Mouse (Mus musculus): ENCODE results near the gene Itgbl1. TPM values are rescaled to one million over a fixed set of nuclear protein-coding genes. Genes with fewer than 3 reads are reported as not detected.

Gene Itgbl1
- polyA plus RNA-seq, 1 experiment from 2014 or later = 4.1 TPM

- no peak overlapping the region for H3K4me3 ChIP-seq
- 78% methylated on average over 1 of the region's 1 CpGs for WGBS
- no peak for ATAC-seq (replicated peaks)
These were observed 99.8 kb downstream of the Itgbl1 start for GRCm38 (mm10) chr14:123759534-123759933.

GRCm38 (mm10) chr14:123760079-123760478, 100.3 kb downstream of the Itgbl1 start:
- no peaks in the 10 kb centered on the region for H3K9me3 ChIP-seq
- no peak overlapping the region for H3K4me3 ChIP-seq
- no peak for ATAC-seq (replicated peaks)
- H3K27ac ChIP-seq = no peak overlapping the region
- no peak overlapping the region for H3K4me2 ChIP-seq
- H3K36me3 ChIP-seq (replicated peaks) = no peaks in the 10 kb centered on the region
- no peaks in the 10 kb centered on the region for H3K4me1 ChIP-seq
- H3K27me3 ChIP-seq (replicated peaks) = no peaks in the 10 kb centered on the region
- H3K9ac ChIP-seq = no peak overlapping the region
- WGBS = 87% methylated on average over 4 of the region's 4 CpGs

More at GRCm38 (mm10) chr14:123759534-123759933, 99.8 kb downstream of the Itgbl1 start:
- no peaks in the 10 kb centered on the region for H3K4me1 ChIP-seq
- no peaks in the 10 kb centered on the region for H3K9me3 ChIP-seq
- H3K27me3 ChIP-seq (replicated peaks) = no peaks in the 10 kb centered on the region
- no peaks in the 10 kb centered on the region for H3K36me3 ChIP-seq (replicated peaks)
- H3K27ac ChIP-seq = no peak overlapping the region
- no peak overlapping the region for H3K9ac ChIP-seq
- H3K4me2 ChIP-seq = no peak overlapping the region

- Histone ChIP-seq H3K4me1 (no peaks in the 10 kb centered on the region), H3K9me3 (no peaks in the 10 kb centered on the region), H3K4me2 (no peak overlapping the region), H3K36me3 (replicated peaks) (no peaks in the 10 kb centered on the region), H3K4me3 (no peak overlapping the region), H3K27me3 (replicated peaks) (no peaks in the 10 kb centered on the region), H3K9ac (no peak overlapping the region), H3K27ac (no peak overlapping the region)
- no peak for ATAC-seq (replicated peaks)
These were observed 142.0 kb downstream of the Itgbl1 start for GRCm38 (mm10) chr14:123801744-123802143.

GRCm38 (mm10) chr14:123837662-123838061, 177.9 kb downstream of the Itgbl1 start:
- H3K27me3 ChIP-seq (replicated peaks) = no peaks in the 10 kb centered on the region
- H3K4me1 ChIP-seq = no peaks in the 10 kb centered on the region
- H3K9ac ChIP-seq = no peak overlapping the region
- no peak overlapping the region for H3K4me3 ChIP-seq
- WGBS = 85% methylated on average over 5 of the region's 5 CpGs
- no peak overlapping the region for H3K4me2 ChIP-seq
- H3K27ac ChIP-seq = no peak overlapping the region
- ATAC-seq (replicated peaks) = no peak
- H3K9me3 ChIP-seq = no peaks in the 10 kb centered on the region
- H3K36me3 ChIP-seq (replicated peaks) = no peaks in the 10 kb centered on the region

GRCm38 (mm10) chr14:123843675-123844425, 184.1 kb downstream of the Itgbl1 start:
- Histone ChIP-seq H3K4me2 (no peak overlapping the region), H3K4me1 (no peaks in the 10 kb centered on the region), H3K27ac (no peak overlapping the region), H3K36me3 (replicated peaks) (no peaks in the 10 kb centered on the region), H3K9me3 (no peaks in the 10 kb centered on the region), H3K4me3 (no peak overlapping the region), H3K9ac (no peak overlapping the region), H3K27me3 (replicated peaks) (no peaks in the 10 kb centered on the region)
- WGBS = 53% methylated on average over 8 of the region's 8 CpGs
- peak; percentile 84 for ATAC-seq (replicated peaks)

- H3K36me3 ChIP-seq (replicated peaks) = no peaks in the 10 kb centered on the region
- no peaks in the 10 kb centered on the region; the same call in 1 of the 2 replicates for H3K4me1 ChIP-seq
- H3K4me2 ChIP-seq = no peak overlapping the region
- H3K27ac ChIP-seq = no peak overlapping the region
- H3K9ac ChIP-seq = no peak overlapping the region
- H3K27me3 ChIP-seq (replicated peaks) = no peaks in the 10 kb centered on the region
- no peak overlapping the region for H3K4me3 ChIP-seq
- WGBS = 84% methylated on average over 1 of the region's 1 CpGs
- ATAC-seq (replicated peaks) = no peak
- H3K9me3 ChIP-seq = no peaks in the 10 kb centered on the region
These were observed 204.8 kb downstream of the Itgbl1 start for GRCm38 (mm10) chr14:123864531-123864930.

- Histone ChIP-seq H3K4me3 (no peak overlapping the region), H3K27me3 (replicated peaks) (no peaks in the 10 kb centered on the region), H3K27ac (no peak overlapping the region), H3K4me2 (no peak overlapping the region), H3K9me3 (no peaks in the 10 kb centered on the region), H3K4me1 (no peaks in the 10 kb centered on the region; the same call in 1 of the 2 replicates), H3K9ac (no peak overlapping the region), H3K36me3 (replicated peaks) (no peaks in the 10 kb centered on the region)
- 17% methylated on average over 6 of the region's 6 CpGs for WGBS
- ATAC-seq (replicated peaks) = no peak
These were observed 206.3 kb downstream of the Itgbl1 start for GRCm38 (mm10) chr14:123865779-123866726.

GRCm38 (mm10) chr14:123927903-123928302, 268.1 kb downstream of the Itgbl1 start:
- Histone ChIP-seq H3K9me3 (no peaks in the 10 kb centered on the region), H3K4me2 (no peak overlapping the region), H3K4me3 (no peak overlapping the region), H3K36me3 (replicated peaks) (no peaks in the 10 kb centered on the region), H3K9ac (no peak overlapping the region), H3K27ac (no peak overlapping the region), H3K4me1 (no peaks in the 10 kb centered on the region), H3K27me3 (replicated peaks) (no peaks in the 10 kb centered on the region)
- no peak for ATAC-seq (replicated peaks)
- 98% methylated on average over 1 of the region's 1 CpGs for WGBS

- Histone ChIP-seq H3K27ac (no peak overlapping the region), H3K4me1 (no peaks in the 10 kb centered on the region), H3K36me3 (replicated peaks) (no peaks in the 10 kb centered on the region), H3K9me3 (no peaks in the 10 kb centered on the region), H3K4me2 (no peak overlapping the region), H3K9ac (no peak overlapping the region), H3K27me3 (replicated peaks) (no peaks in the 10 kb centered on the region), H3K4me3 (no peak overlapping the region)
- 61% methylated on average over 2 of the region's 2 CpGs for WGBS
- no peak for ATAC-seq (replicated peaks)
These were observed 306.8 kb downstream of the Itgbl1 start for GRCm38 (mm10) chr14:123966531-123966930.

GRCm38 (mm10) chr14:123967996-123968395, 308.2 kb downstream of the Itgbl1 start:
- no peaks in the 10 kb centered on the region for H3K27me3 ChIP-seq (replicated peaks)
- no peak for ATAC-seq (replicated peaks)
- no peak overlapping the region for H3K27ac ChIP-seq
- 89% methylated on average over 6 of the region's 6 CpGs for WGBS
- no peak overlapping the region for H3K4me2 ChIP-seq
- no peak overlapping the region for H3K4me3 ChIP-seq
- H3K4me1 ChIP-seq = no peaks in the 10 kb centered on the region
- H3K36me3 ChIP-seq (replicated peaks) = no peaks in the 10 kb centered on the region
- no peak overlapping the region for H3K9ac ChIP-seq
- H3K9me3 ChIP-seq = no peaks in the 10 kb centered on the region

GRCm38 (mm10) chr14:123990591-123991195, 330.9 kb downstream of the Itgbl1 start:
- H3K9ac ChIP-seq = no peak overlapping the region
- no peak overlapping the region for H3K27ac ChIP-seq
- no peaks in the 10 kb centered on the region for H3K9me3 ChIP-seq
- H3K4me3 ChIP-seq = no peak overlapping the region
- no peaks in the 10 kb centered on the region for H3K27me3 ChIP-seq (replicated peaks)
- no peaks in the 10 kb centered on the region for H3K36me3 ChIP-seq (replicated peaks)
- WGBS = 80% methylated on average over 2 of the region's 2 CpGs
- no peak for ATAC-seq (replicated peaks)
- no peak overlapping the region for H3K4me2 ChIP-seq
- H3K4me1 ChIP-seq = no peaks in the 10 kb centered on the region
